Mouse (Mus musculus) embryonic facial prominence, embryonic 15.5 days (tissue): ENCODE measurements around the gene Wnk2. TPM values are rescaled to one million over a fixed set of nuclear protein-coding genes. Genes with fewer than 3 reads are reported as not detected.

ENCODE experiments used
- ATAC-seq: fragments of 200-750 bp; cut with Nextera tagmentation; 2 replicates; pipeline ENCODE4 v1.8.0; 2017; ENCODE audit warnings: low read depth, moderate TSS enrichment; ENCODE audit not compliant: insufficient number of reproducible peaks, low FRiP score, low TSS enrichment
- H3K27ac ChIP-seq: fragments of 300-500 bp; sonication (generic); replicated peaks from 2 replicates; pipeline ENCODE4 v1.5.1; 2015; ENCODE audit warnings: mild to moderate bottlenecking, inconsistent platforms
- H3K27me3 ChIP-seq: fragments of 300-500 bp; sonication (generic); 2 replicates; pipeline ENCODE4 v1.6.1; 2015; ENCODE audit warnings: inconsistent platforms
- H3K36me3 ChIP-seq: fragments of 300-500 bp; sonication (generic); 2 replicates; pipeline ENCODE4 v1.6.1; 2015; ENCODE audit warnings: mild to moderate bottlenecking, inconsistent platforms
- H3K4me1 ChIP-seq: fragments of 300-500 bp; sonication (generic); 2 replicates; pipeline ENCODE4 v1.6.1; 2015; ENCODE audit warnings: inconsistent platforms
- H3K4me2 ChIP-seq: fragments of 300-500 bp; sonication (generic); replicated peaks from 2 replicates; pipeline ENCODE4 v1.6.1; 2015; ENCODE audit warnings: mild to moderate bottlenecking, inconsistent platforms
- H3K4me3 ChIP-seq: fragments of 300-500 bp; sonication (generic); replicated peaks from 2 replicates; pipeline ENCODE4 v1.5.1; 2015; ENCODE audit warnings: mild to moderate bottlenecking, inconsistent platforms
- H3K9ac ChIP-seq: fragments of 300-500 bp; sonication (generic); 2 replicates; pipeline ENCODE4 v1.6.1; 2015; ENCODE audit warnings: inconsistent platforms
- H3K9me3 ChIP-seq: fragments of 300-500 bp; sonication (generic); replicated peaks from 2 replicates; pipeline ENCODE4 v1.6.1; 2016; ENCODE audit warnings: inconsistent platforms
- WGBS: fragments of 180-500 bp; shearing (Covaris S2); methylation state at CpG from one replicate; pipeline ENCODE4 v1.1.7; 2015; 5-methylcytosine and 5-hydroxymethylcytosine counted together
- polyA plus RNA-seq: library from polyadenylated mRNA; unstranded; fragments of >200 nt; fragmentation: Nextera tagmentation; extraction: Ambion mirVana; gene quantifications from 2 replicates; pipeline ENCODE4 v1.2.1, GENCODE M21; 2015

The Wnk2 gene
- polyA plus RNA-seq, 1 experiment from 2014 or later = 2.6 TPM

- H3K9ac ChIP-seq = no peak overlapping the region
- H3K4me3 ChIP-seq = no peak overlapping the region
- H3K4me2 ChIP-seq = no peak overlapping the region
- no peak overlapping the region for H3K27ac ChIP-seq
- no peaks in the 10 kb centered on the region for H3K36me3 ChIP-seq
- H3K4me1 ChIP-seq = peaks cover 4% of the 10 kb centered on the region; the same call in 1 of the 2 replicates
- 7% methylated on average over 12 of the region's 12 CpGs for WGBS
- peak; percentile 73 for ATAC-seq
- no peaks in the 10 kb centered on the region for H3K9me3 ChIP-seq
- H3K27me3 ChIP-seq = no peaks in the 10 kb centered on the region
Observed at GRCm38 (mm10) chr13:49172971-49173596, 25.3 kb upstream of the Wnk2 start.

- H3K4me1 ChIP-seq = peaks cover 4% of the 10 kb centered on the region; the same call in 1 of the 2 replicates
- 0 out of 2 replicates have a peak, but pooled peaks have one; percentile 13 for ATAC-seq
- 85% methylated on average over 7 of the region's 7 CpGs for WGBS
Observed at GRCm38 (mm10) chr13:49172335-49172734, 24.5 kb upstream of the Wnk2 start.

GRCm38 (mm10) chr13:49171729-49172128, 23.9 kb upstream of the Wnk2 start:
- Histone ChIP-seq H3K9ac (no peak overlapping the region), H3K4me2 (no peak overlapping the region), H3K9me3 (no peaks in the 10 kb centered on the region), H3K4me1 (peaks cover 4% of the 10 kb centered on the region; the same call in 1 of the 2 replicates), H3K4me3 (no peak overlapping the region), H3K27me3 (no peaks in the 10 kb centered on the region), H3K27ac (no peak overlapping the region), H3K36me3 (no peaks in the 10 kb centered on the region)
- ATAC-seq = no peak
- WGBS = 62% methylated on average over 1 of the region's 1 CpGs

More at GRCm38 (mm10) chr13:49172335-49172734, 24.5 kb upstream of the Wnk2 start:
- no peak overlapping the region for H3K4me3 ChIP-seq
- no peak overlapping the region for H3K27ac ChIP-seq
- no peaks in the 10 kb centered on the region for H3K9me3 ChIP-seq
- no peaks in the 10 kb centered on the region for H3K27me3 ChIP-seq
- no peaks in the 10 kb centered on the region for H3K36me3 ChIP-seq
- H3K4me2 ChIP-seq = no peak overlapping the region
- no peak overlapping the region for H3K9ac ChIP-seq

- Histone ChIP-seq H3K27ac (no peak overlapping the region), H3K36me3 (no peaks in the 10 kb centered on the region), H3K27me3 (no peaks in the 10 kb centered on the region), H3K4me3 (no peak overlapping the region), H3K4me2 (no peak overlapping the region), H3K9ac (no peak overlapping the region), H3K9me3 (no peaks in the 10 kb centered on the region), H3K4me1 (peaks cover 8% of the 10 kb centered on the region; the same call in 1 of the 2 replicates)
- 80% methylated on average over 11 of the region's 11 CpGs for WGBS
- no peak for ATAC-seq
Observed at GRCm38 (mm10) chr13:49170623-49171022, 22.8 kb upstream of the Wnk2 start.

- no peak overlapping the region for H3K9ac ChIP-seq
- WGBS = 17% methylated on average over 17 of the region's 17 CpGs
- 0 out of 2 replicates have a peak, but pooled peaks have one; percentile 20 for ATAC-seq
Observed at GRCm38 (mm10) chr13:49169448-49170207, 21.8 kb upstream of the Wnk2 start.

GRCm38 (mm10) chr13:49167081-49167480, 19.3 kb upstream of the Wnk2 start:
- no peak for ATAC-seq
- no peaks in the 10 kb centered on the region for H3K9me3 ChIP-seq
- no peak overlapping the region for H3K27ac ChIP-seq

More at GRCm38 (mm10) chr13:49169448-49170207, 21.8 kb upstream of the Wnk2 start:
- no peaks in the 10 kb centered on the region for H3K36me3 ChIP-seq
- H3K4me1 ChIP-seq = peaks cover 8% of the 10 kb centered on the region; the same call in 1 of the 2 replicates
- no peak overlapping the region for H3K4me3 ChIP-seq
- H3K4me2 ChIP-seq = no peak overlapping the region
- H3K27me3 ChIP-seq = no peaks in the 10 kb centered on the region
- H3K9me3 ChIP-seq = no peaks in the 10 kb centered on the region
- no peak overlapping the region for H3K27ac ChIP-seq

GRCm38 (mm10) chr13:49163645-49164044, 15.8 kb upstream of the Wnk2 start:
- H3K27ac ChIP-seq = no peak overlapping the region
- H3K4me1 ChIP-seq = peaks cover 11% of the 10 kb centered on the region; the same call in 1 of the 2 replicates
- H3K36me3 ChIP-seq = no peaks in the 10 kb centered on the region
- no peak overlapping the region for H3K4me3 ChIP-seq
- ATAC-seq = no peak
- H3K27me3 ChIP-seq = no peaks in the 10 kb centered on the region
- H3K9ac ChIP-seq = no peak overlapping the region
- no peaks in the 10 kb centered on the region for H3K9me3 ChIP-seq
- no peak overlapping the region for H3K4me2 ChIP-seq
- 78% methylated on average over 7 of the region's 7 CpGs for WGBS

More at GRCm38 (mm10) chr13:49167081-49167480, 19.3 kb upstream of the Wnk2 start:
- H3K4me2 ChIP-seq = no peak overlapping the region
- 56% methylated on average over 9 of the region's 9 CpGs for WGBS
- no peaks in the 10 kb centered on the region for H3K36me3 ChIP-seq
- 0 out of 2 replicates have a peak, but pooled peaks cover 4% of the 10 kb centered on the region for H3K4me1 ChIP-seq
- no peaks in the 10 kb centered on the region for H3K27me3 ChIP-seq
- H3K4me3 ChIP-seq = no peak overlapping the region
- no peak overlapping the region for H3K9ac ChIP-seq

GRCm38 (mm10) chr13:49162722-49163121, 14.9 kb upstream of the Wnk2 start:
- Histone ChIP-seq H3K4me3 (no peak overlapping the region), H3K4me1 (peaks cover 11% of the 10 kb centered on the region; the same call in 1 of the 2 replicates), H3K9ac (no peak overlapping the region), H3K4me2 (no peak overlapping the region), H3K27ac (no peak overlapping the region), H3K36me3 (no peaks in the 10 kb centered on the region), H3K9me3 (no peaks in the 10 kb centered on the region), H3K27me3 (no peaks in the 10 kb centered on the region)
- WGBS = 75% methylated on average over 4 of the region's 4 CpGs
- ATAC-seq = no peak

- no peaks in the 10 kb centered on the region for H3K36me3 ChIP-seq
- H3K9ac ChIP-seq = no peak overlapping the region
- H3K4me3 ChIP-seq = no peak overlapping the region
- peaks cover 11% of the 10 kb centered on the region; the same call in 1 of the 2 replicates for H3K4me1 ChIP-seq
- H3K4me2 ChIP-seq = no peak overlapping the region
- no peak overlapping the region for H3K27ac ChIP-seq
- 48% methylated on average over 2 of the region's 2 CpGs for WGBS
- ATAC-seq = no peak
- H3K27me3 ChIP-seq = no peaks in the 10 kb centered on the region
- H3K9me3 ChIP-seq = no peaks in the 10 kb centered on the region
Observed at GRCm38 (mm10) chr13:49161236-49161635, 13.4 kb upstream of the Wnk2 start.

GRCm38 (mm10) chr13:49158040-49158713, 10.4 kb upstream of the Wnk2 start:
- Histone ChIP-seq H3K9me3 (no peaks in the 10 kb centered on the region), H3K4me3 (no peak overlapping the region), H3K4me1 (peaks cover 14% of the 10 kb centered on the region; the same call in 1 of the 2 replicates), H3K4me2 (no peak overlapping the region), H3K27me3 (no peaks in the 10 kb centered on the region), H3K27ac (no peak overlapping the region), H3K9ac (no peak overlapping the region), H3K36me3 (no peaks in the 10 kb centered on the region)
- no peak for ATAC-seq
- 62% methylated on average over 10 of the region's 10 CpGs for WGBS

GRCm38 (mm10) chr13:49156645-49157044, 8.8 kb upstream of the Wnk2 start:
- H3K27ac ChIP-seq = no peak overlapping the region
- H3K9me3 ChIP-seq = no peaks in the 10 kb centered on the region
- no peak overlapping the region for H3K4me3 ChIP-seq
- H3K4me1 ChIP-seq = peaks cover 14% of the 10 kb centered on the region; the same call in 1 of the 2 replicates
- H3K4me2 ChIP-seq = no peak overlapping the region
- H3K36me3 ChIP-seq = no peaks in the 10 kb centered on the region
- H3K9ac ChIP-seq = no peak overlapping the region
- no peaks in the 10 kb centered on the region for H3K27me3 ChIP-seq
- ATAC-seq = no peak
- 70% methylated on average over 4 of the region's 4 CpGs for WGBS
